Mouse (Mus musculus) embryonic fibroblast, embryonic 13.5 days (primary cell): ENCODE data around the gene Rab7b. TPM values are rescaled to one million over a fixed set of nuclear protein-coding genes. Genes with fewer than 3 reads are reported as not detected.
A peak's percentile ranks its signal among the peaks of the same experiment; 100 is the strongest.

Source experiments
- H3K27ac ChIP-seq: 2 replicates; pipeline ENCODE4 v1.5.1; 2012; ENCODE audit warnings: low read length, control low read depth, inconsistent platforms; ENCODE audit not compliant: insufficient read depth
- H3K4me1 ChIP-seq: 2 replicates; pipeline ENCODE4 v1.6.1; 2011; ENCODE audit warnings: low read length; ENCODE audit not compliant: control insufficient read depth, insufficient read depth
- H3K4me3 ChIP-seq: 2 replicates; pipeline ENCODE4 v1.5.1; 2011; ENCODE audit warnings: mild to moderate bottlenecking, control low read depth, low read length; ENCODE audit not compliant: insufficient read depth
- CTCF ChIP-seq: IDR thresholded peaks from 2 replicates; pipeline ENCODE4 v1.5.1; 2011; ENCODE audit warnings: mild to moderate bottlenecking, control low read depth, low read length, moderate library complexity, borderline replicate concordance; ENCODE audit not compliant: insufficient read depth
- POLR2A ChIP-seq: IDR thresholded peaks from 2 replicates; pipeline ENCODE4 v1.6.1; 2011; ENCODE audit warnings: low read depth, mild to moderate bottlenecking, control low read depth, low read length, moderate library complexity
- polyA plus RNA-seq: library from polyadenylated mRNA; stranded (reverse); fragments of >200 nt; gene quantifications from 2 replicates; pipeline ENCODE4 v1.2.4, GENCODE M21; 2011; ENCODE audit warnings: low read depth; ENCODE audit not compliant: missing spikeins, insufficient read length

Rab7b gene
- 19.0 and 19.9 TPM in 2 replicates for polyA plus RNA-seq

DNA sequence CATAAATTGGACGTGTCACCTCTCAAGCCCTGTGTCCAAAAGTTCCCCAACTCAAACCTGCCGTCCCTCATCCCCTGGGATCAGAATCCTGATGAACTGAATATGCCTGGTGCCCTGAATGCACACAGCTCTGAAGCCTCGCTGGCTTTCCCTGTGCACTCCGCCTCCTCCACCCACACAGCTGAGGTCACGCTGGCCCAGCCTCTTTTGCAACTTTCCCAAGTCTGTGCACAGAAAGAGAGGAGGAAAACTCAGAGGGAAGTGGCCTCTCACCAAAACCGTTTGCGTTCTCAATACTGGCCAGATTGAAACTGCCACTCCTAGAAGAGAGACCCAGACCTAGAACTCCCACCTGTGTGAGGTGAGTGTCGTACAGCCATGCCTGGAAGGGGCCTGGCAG is at the start of gene Rab7b:
Gene Rab7b, plus strand, starts transcription at position 221 of the 400 bp plus-strand sequence.
- TF ChIP-seq CTCF (no peak), POLR2A (peak; percentile 60)
- peak within 1 kb of the TSS; percentile 20 for H3K4me3 ChIP-seq
- H3K27ac ChIP-seq: peak within 1 kb of the TSS; percentile 30
- peaks cover 20% of the 10 kb centered on the region for H3K4me1 ChIP-seq

DNA sequence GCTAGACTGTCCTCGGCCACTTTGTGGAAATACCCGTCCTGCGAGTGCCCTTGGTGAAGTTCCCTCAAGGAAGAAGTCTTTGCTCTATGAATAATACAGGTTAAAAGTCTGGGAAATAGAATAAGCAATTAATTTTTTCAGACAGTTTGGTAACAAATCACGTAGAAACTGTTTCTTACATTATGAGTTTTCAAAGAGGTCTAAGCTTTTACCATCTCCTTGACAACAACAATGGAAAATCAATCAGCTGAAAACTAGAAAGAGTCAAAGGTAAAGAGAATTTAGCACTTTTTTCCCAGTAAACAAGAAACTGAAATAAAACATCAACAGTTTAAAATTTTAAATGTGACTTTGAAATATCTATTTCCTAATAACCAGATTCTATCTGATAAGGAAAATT is 48.4 kb upstream of the Rab7b start:
- no peak overlapping the region for H3K27ac ChIP-seq
- no peak for TF ChIP-seq CTCF
- no peak for TF ChIP-seq POLR2A
- no peak overlapping the region for H3K4me3 ChIP-seq
- no peaks in the 10 kb centered on the region for H3K4me1 ChIP-seq

GRCm38 (mm10) chr1:131641565-131641964 is 46.9 kb upstream of the Rab7b start:
- Histone ChIP-seq H3K4me1 (no peaks in the 10 kb centered on the region), H3K4me3 (no peak overlapping the region), H3K27ac (no peak overlapping the region)
- no peak for TF ChIP-seq CTCF
- no peak for TF ChIP-seq POLR2A

DNA sequence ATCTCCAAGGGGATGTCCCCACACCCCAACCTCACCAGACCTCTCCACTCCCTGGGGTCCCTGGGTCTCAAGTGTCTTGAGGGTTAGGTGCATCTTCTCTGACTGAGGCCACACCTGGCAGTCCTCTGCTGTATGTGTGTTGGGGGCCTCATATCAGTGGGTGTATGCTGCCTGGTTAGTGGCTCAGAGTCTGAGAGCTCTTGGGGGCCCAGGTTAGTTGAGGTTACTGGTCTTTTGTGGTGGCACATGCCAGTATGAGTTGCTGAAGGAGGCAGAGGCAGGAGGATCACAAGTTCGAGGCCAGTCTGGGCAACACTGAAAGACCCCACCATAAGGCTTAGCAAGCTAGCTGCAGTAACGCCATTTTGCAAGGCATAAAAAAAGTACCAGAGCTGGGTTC is 46.2 kb upstream of the Rab7b start:
- Histone ChIP-seq H3K27ac (no peak overlapping the region), H3K4me3 (no peak overlapping the region), H3K4me1 (no peaks in the 10 kb centered on the region)
- TF ChIP-seq POLR2A (no peak), CTCF (no peak)

- TF ChIP-seq POLR2A (no peak), CTCF (no peak)
- H3K4me3 ChIP-seq: no peak overlapping the region
These were observed 35.6 kb upstream of the Rab7b start for GRCm38 (mm10) chr1:131652670-131653443.

DNA sequence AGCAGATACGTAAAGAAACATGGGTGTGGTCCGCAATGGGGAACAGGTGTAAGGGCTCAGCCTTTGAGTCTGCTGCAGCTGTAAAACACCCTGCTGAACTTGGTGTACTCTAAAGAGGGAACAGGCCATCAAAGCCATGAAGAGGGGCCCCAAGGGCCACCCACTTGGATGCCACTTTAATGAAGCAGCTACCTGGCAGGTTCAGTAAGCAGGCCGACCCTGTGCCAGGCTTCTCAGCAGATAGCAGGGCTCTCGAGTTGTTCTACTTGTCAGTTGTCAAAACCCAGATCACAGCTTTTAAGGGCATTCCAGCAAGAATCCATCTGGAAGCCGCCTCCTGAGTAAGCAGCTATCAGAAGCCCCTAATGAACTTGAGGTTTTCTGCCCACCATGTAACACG is 32.9 kb upstream of the Rab7b start:
- no peaks in the 10 kb centered on the region for H3K4me1 ChIP-seq
- no peak for TF ChIP-seq CTCF
- no peak for TF ChIP-seq POLR2A
- no peak overlapping the region for H3K27ac ChIP-seq
- no peak overlapping the region for H3K4me3 ChIP-seq

More at GRCm38 (mm10) chr1:131652670-131653443, 35.6 kb upstream of the Rab7b start:
- H3K27ac ChIP-seq: no peak overlapping the region
- no peaks in the 10 kb centered on the region for H3K4me1 ChIP-seq

DNA sequence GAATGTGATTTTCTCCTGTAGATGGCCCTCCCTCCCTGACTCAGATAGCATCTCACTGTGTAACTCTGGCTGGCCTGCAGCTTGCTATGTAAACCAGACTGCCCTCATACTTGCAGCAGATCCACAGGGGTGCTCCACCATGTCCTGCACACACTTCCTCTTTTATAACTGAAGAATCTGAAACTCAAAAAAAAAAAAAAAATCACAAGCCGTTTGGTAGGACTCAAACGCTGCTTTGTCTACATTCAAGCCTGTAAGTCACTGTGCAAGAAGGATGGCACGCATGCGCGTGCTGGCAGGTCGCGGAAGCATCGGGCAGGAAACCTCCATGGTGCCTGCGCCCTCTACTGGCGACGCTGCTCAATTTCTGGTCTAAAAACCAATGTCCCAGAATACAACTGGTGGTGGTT is 30.5 kb upstream of the Rab7b start:
- TF ChIP-seq CTCF: peak; percentile 94
- TF ChIP-seq POLR2A: no peak
- Histone ChIP-seq H3K4me1 (no peaks in the 10 kb centered on the region), H3K27ac (no peak overlapping the region), H3K4me3 (no peak overlapping the region)

DNA sequence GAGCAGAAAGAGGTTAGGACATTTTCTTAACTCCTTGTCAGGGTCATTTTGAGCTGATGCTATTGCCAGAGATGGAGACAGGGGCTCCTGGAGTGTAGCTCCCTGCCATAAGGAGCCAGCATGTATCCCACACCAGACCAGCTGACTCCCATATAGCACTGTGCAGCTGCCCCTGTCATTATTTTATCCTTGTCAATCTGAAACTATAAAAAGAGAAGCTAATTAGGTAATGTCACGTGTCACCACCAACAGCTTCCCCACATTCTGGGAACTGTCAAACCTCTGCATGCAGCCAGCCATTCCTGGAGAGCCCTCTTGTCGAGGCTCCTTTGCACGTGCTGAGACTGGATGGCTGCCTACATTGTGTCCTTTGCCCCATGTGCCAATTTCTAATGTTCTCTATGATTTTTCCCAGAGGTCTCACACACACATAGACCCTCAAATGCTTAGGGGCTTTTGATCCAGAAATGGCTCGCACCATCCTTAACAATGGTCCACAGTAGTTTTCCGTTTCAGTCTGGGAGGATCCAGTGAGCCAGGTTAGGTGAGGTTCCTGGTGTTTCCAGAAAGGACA is 28.9 kb upstream of the Rab7b start:
- TF ChIP-seq CTCF (no peak), POLR2A (no peak)
- Histone ChIP-seq H3K27ac (no peak overlapping the region), H3K4me1 (no peaks in the 10 kb centered on the region), H3K4me3 (no peak overlapping the region)

DNA sequence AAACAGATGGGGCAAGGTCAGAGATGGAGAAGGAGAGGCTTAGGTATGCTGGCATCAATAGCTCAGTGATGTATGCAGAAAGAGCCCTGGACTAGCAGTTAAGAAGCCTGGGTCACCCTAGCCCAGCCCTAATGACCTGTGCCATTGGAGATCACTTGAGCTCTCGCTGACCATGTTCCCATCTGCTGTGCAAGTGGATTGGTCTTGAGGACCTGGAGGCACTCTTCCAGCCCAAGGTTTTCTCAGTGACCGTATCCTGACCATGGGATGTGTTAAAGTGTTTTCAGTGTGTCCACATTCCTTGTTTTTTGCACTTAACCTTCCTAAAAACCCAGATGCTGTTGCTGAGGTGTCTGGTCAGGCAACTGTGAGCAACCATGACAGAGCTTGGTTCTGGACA is 28.2 kb upstream of the Rab7b start:
- H3K4me1 ChIP-seq: no peaks in the 10 kb centered on the region
- H3K27ac ChIP-seq: no peak overlapping the region
- no peak overlapping the region for H3K4me3 ChIP-seq
- TF ChIP-seq POLR2A: no peak
- no peak for TF ChIP-seq CTCF

DNA sequence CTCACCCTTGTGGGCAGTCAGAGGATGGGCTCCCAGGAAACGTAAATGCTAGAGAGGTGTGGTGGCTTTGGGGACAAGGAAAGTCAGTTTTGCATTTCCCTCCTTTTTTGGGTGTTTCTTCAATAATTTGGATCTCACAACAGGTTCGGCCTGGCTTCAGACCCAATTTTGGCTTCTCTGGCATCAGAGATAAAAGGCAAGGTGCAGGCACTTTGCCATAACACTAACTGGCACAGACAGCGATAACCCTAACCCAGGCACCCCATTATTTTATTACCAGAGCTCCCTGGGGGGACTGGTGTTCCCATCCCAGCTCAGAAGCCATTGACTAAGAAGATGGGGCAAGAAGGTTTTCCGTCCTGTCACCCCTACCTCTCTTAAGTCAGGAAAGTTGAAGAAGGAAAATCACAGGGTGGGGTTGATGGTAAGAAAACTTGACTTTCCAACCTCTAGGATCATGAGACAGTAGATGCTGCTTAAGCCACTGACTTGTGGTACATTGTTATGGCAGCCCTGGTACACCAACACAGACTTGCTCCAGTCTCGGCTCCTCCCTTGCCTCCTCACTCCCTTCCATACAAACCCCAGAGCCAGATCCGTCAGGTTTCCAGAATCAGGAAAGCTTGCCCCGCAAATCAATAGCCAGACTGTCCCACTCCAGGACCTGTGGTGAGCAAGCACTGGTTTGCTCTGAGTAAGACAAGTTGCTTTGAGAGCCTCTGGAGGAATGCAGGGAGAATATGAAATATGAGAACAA is 27.6 kb upstream of the Rab7b start:
- no peak for TF ChIP-seq POLR2A
- no peak for TF ChIP-seq CTCF
- H3K27ac ChIP-seq: no peak overlapping the region
- H3K4me3 ChIP-seq: no peak overlapping the region
- H3K4me1 ChIP-seq: no peaks in the 10 kb centered on the region
